Mouse (Mus musculus): ENCODE results near the gene Cadm2. TPM values are rescaled to one million over a fixed set of nuclear protein-coding genes. Genes with fewer than 3 reads are reported as not detected.

Gene Cadm2
- 100 to 1,000 TPM; 212 to 245 TPM for total RNA-seq (2021)
- long read RNA-seq, experiment 1, partial matches to known transcripts = 10 of 19 reads
- long read RNA-seq, experiment 1, other reads (novel, unspliced or antisense) = 9 of 19 reads
- long read RNA-seq, experiment 2, partial matches to known transcripts = 12 of 31 reads
- long read RNA-seq, experiment 2, other reads (novel, unspliced or antisense) = 19 of 31 reads

GRCm38 (mm10) chr16:67620826-67621505 lies at the start of gene Cadm2:
Gene Cadm2, minus strand, starts transcription at chr16:67620908.
- peak; percentile 37 for TF ChIP-seq CTCF (conservative IDR thresholded peaks at IDR 0.05)
- H3K27ac ChIP-seq = peak within 1 kb of the TSS; percentile 97
- peak; percentile 94 to 97 for DNase-seq (ENCODE audit: low spot score in 2 of 2)

DNA sequence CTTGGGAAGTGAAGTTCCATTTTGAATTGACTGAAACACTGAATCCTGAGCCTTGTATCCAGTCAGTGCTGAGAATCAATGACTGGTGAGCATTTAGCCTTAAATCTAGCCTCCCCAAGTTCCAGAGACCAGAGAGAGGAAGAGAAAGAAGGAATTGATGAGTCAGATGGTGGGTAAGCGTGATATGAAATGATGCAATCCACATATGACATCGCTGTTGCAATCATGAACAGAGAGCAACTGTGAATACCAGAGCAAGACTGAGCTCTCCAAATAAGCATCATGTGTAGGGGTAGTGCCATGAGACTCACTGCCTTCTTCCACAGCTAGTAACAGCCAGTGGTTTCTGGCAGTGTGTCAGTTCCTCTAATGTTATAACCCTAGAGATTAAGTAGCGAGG lies 26.2 kb upstream of the Cadm2 start:
- no peak for TF ChIP-seq CTCF (conservative IDR thresholded peaks at IDR 0.05)
- no peak overlapping the region for H3K4me3 ChIP-seq
- no peak for DNase-seq (ENCODE audit: low spot score in 2 of 2)

More at GRCm38 (mm10) chr16:67620826-67621505, at the start of gene Cadm2:
- H3K4me3 ChIP-seq = peak within 1 kb of the TSS; percentile 92

GRCm38 (mm10) chr16:67643651-67644050 lies 22.9 kb upstream of the Cadm2 start:
- no peak for TF ChIP-seq CTCF (conservative IDR thresholded peaks at IDR 0.05)
- DNase-seq (ENCODE audit: low spot score in 2 of 2) = no peak
- H3K27ac ChIP-seq = peak overlapping the region; percentile 70
- H3K4me3 ChIP-seq = no peak overlapping the region

More for the DNA sequence above, 26.2 kb upstream of the Cadm2 start:
- no peak overlapping the region for H3K27ac ChIP-seq

DNA sequence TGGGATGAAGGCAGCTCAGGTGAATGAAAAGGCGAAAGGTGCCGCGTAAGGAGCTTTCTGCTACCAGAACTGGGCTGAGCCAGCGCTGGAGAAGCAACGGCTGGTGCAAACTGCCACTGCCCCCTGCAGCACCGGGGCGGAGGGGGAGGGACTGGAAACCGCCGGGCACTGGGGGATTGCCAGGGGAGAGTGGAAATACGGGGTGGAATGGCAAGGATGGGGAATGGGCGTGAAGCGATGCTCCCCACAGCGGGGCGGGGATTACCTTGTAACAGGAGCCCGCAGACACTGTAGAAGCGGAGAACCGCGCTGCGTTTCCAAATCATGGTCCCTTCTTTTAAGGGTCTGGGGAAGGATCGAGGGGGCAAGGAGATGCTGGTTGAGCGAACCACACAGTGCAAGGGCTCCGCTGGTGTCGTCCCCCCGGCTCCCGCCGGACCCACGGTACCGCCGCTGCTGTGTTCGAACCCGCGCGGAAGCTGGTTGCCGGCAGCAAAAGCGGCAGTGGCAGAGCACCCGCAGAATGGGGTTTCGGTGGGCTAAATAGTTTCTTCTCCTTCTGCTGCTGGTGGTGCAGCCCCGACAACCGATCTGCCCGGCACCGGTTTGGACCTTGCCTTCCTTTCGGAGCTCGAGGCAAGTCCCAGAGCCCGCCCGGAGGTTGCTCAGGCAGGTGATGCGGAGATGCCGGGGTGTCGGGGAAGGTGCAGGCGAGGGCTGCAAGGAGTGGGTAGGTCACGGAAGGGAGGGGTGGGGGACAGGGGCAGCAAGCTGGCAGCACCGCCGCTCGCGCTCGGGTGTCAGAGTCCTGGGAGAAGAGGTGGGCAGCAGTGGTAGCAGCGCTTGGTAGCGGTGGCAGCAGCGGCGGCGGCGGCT lies 564 bp downstream of the Cadm2 start:
- peak; percentile 49 for TF ChIP-seq CTCF (conservative IDR thresholded peaks at IDR 0.05)
- Histone ChIP-seq H3K27ac (peak overlapping the region; percentile 97), H3K4me3 (peak overlapping the region; percentile 92)
- DNase-seq (ENCODE audit: low spot score in 2 of 2) = peak; percentile 80 to 85

DNA sequence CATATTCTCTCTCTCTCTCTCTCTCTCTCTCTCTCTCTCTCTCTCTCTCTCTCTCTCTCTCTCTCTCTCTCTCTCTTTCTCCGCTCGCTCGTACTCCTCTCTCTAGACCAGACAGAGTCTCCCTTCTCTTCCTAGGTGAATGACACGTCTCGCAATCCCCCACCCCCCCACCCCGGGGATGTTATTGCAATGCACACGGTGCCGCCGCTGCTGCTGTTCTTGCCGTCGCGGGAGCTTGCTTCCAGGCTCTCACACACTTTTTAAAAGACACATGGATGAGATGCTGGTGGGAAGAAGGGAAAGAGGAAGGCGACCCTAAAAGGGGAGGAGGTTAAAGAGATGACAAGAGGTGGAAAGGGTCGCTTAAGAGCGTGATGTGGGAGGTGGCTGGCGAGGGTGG lies 1.3 kb downstream of the Cadm2 start:
- peak overlapping the region; percentile 97 for H3K27ac ChIP-seq
- no peak for DNase-seq (ENCODE audit: low spot score in 2 of 2)
- TF ChIP-seq CTCF (conservative IDR thresholded peaks at IDR 0.05) = no peak
- H3K4me3 ChIP-seq = peak overlapping the region; percentile 92

DNA sequence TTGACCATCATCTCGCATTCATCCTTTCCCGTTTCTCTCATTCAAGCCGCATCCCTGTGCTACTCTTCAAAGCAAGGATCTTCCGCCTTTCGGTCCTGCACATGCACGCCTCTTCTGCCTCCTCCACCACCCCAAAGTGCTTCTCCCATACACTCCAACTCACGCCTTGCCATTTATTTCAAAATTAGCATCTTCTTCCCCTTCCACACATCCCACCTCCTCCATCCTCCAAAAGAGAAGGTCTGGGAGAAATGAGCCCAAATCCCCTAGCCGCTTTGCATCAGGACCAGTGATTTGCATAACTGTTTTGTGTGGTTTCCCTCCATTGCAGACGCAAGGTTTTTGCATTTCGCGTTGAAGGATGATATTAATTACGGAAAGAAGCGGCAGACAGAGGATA lies 1.9 kb downstream of the Cadm2 start:
- peak overlapping the region; percentile 92 for H3K4me3 ChIP-seq
- TF ChIP-seq CTCF (conservative IDR thresholded peaks at IDR 0.05) = no peak
- DNase-seq (ENCODE audit: low spot score in 2 of 2) = peak in 1 of 2 experiments; percentile 47
- peak overlapping the region; percentile 97 for H3K27ac ChIP-seq

GRCm38 (mm10) chr16:67617811-67618210 lies 2.9 kb downstream of the Cadm2 start:
- peak overlapping the region; percentile 97 for H3K27ac ChIP-seq
- TF ChIP-seq CTCF (conservative IDR thresholded peaks at IDR 0.05) = no peak
- peak overlapping the region; percentile 92 for H3K4me3 ChIP-seq
- DNase-seq (ENCODE audit: low spot score in 2 of 2) = peak; percentile 64 to 70

- no peak for DNase-seq (ENCODE audit: low spot score in 2 of 2)
- Histone ChIP-seq H3K27ac (peak overlapping the region; percentile 70), H3K4me3 (peak overlapping the region; percentile 8)
- no peak for TF ChIP-seq CTCF (conservative IDR thresholded peaks at IDR 0.05)
Measured at GRCm38 (mm10) chr16:67617256-67617655, 3.5 kb downstream of the Cadm2 start.

GRCm38 (mm10) chr16:67613876-67614275 lies 6.8 kb downstream of the Cadm2 start:
- no peak overlapping the region for H3K27ac ChIP-seq
- peak in 1 of 2 experiments; percentile 37 for DNase-seq (ENCODE audit: low spot score in 2 of 2)
- peak; percentile 68 for TF ChIP-seq CTCF (conservative IDR thresholded peaks at IDR 0.05)
- H3K4me3 ChIP-seq = no peak overlapping the region

GRCm38 (mm10) chr16:67610904-67611681 lies 9.6 kb downstream of the Cadm2 start:
- H3K4me3 ChIP-seq = peak overlapping the region; percentile 40
- TF ChIP-seq CTCF (conservative IDR thresholded peaks at IDR 0.05) = no peak
- H3K27ac ChIP-seq = peak overlapping the region; percentile 84
- DNase-seq (ENCODE audit: low spot score in 2 of 2) = peak; percentile 28 to 73

GRCm38 (mm10) chr16:67609116-67609515 lies 11.6 kb downstream of the Cadm2 start:
- Histone ChIP-seq H3K4me3 (peak overlapping the region; percentile 23; the same call in 1 of the 2 replicates), H3K27ac (peak overlapping the region; percentile 84)
- DNase-seq (ENCODE audit: low spot score in 2 of 2) = peak in 1 of 2 experiments; percentile 8
- no peak for TF ChIP-seq CTCF (conservative IDR thresholded peaks at IDR 0.05)

- no peak for DNase-seq (ENCODE audit: low spot score in 2 of 2)
- H3K27ac ChIP-seq = peak overlapping the region; percentile 84
- no peak for TF ChIP-seq CTCF (conservative IDR thresholded peaks at IDR 0.05)
- no peak overlapping the region for H3K4me3 ChIP-seq
Measured at GRCm38 (mm10) chr16:67608499-67608898, 12.2 kb downstream of the Cadm2 start.
